Mouse (Mus musculus): Measurements from ENCODE around the gene Tgfbr2. TPM values are rescaled to one million over a fixed set of nuclear protein-coding genes. Genes with fewer than 3 reads are reported as not detected.

The Tgfbr2 gene
- polyA plus RNA-seq, 1 experiment from 2014 or later = 49.6 TPM

GRCm38 (mm10) chr9:116133312-116133980, 41.7 kb downstream of the Tgfbr2 start:
- ATAC-seq (ENCODE audit: insufficient number of reproducible peaks, low FRiP score, low TSS enrichment, low read depth) = no peak

DNA sequence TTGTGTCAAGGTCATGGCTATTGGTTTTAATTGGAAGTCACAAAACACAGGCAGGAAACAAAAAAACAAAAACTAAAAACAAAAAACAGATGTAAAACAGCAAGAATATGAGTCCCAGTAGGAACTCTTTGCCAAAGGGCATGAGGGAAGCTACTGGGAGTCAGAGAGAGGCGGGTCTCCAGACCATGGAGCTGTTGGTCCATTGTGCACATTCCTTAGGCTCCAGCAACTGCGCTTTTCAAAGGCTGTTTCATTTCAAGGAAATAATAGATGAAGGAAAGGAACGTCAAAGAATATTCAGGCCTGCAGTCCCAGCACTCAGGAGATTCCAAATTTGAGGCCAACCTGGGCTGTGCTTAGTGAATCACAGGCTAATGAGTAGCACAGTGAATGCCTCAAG, 46.3 kb downstream of the Tgfbr2 start:
- H3K27ac ChIP-seq (replicated peaks) = no peak overlapping the region
- H3K36me3 ChIP-seq = peaks cover 72% of the 10 kb centered on the region
- H3K4me2 ChIP-seq (replicated peaks) = no peak overlapping the region
- peaks cover 13% of the 10 kb centered on the region; the same call in 1 of the 2 replicates for H3K4me1 ChIP-seq
- H3K27me3 ChIP-seq = no peaks in the 10 kb centered on the region
- no peak overlapping the region for H3K9ac ChIP-seq
- H3K4me3 ChIP-seq (replicated peaks) = no peak overlapping the region
- WGBS = 51% methylated on average over 3 of the region's 3 CpGs
- ATAC-seq (ENCODE audit: insufficient number of reproducible peaks, low FRiP score, low TSS enrichment, low read depth) = no peak
- H3K9me3 ChIP-seq (replicated peaks) = no peaks in the 10 kb centered on the region

More at GRCm38 (mm10) chr9:116133312-116133980, 41.7 kb downstream of the Tgfbr2 start:
- H3K27me3 ChIP-seq = no peaks in the 10 kb centered on the region
- no peaks in the 10 kb centered on the region for H3K9me3 ChIP-seq (replicated peaks)
- no peak overlapping the region for H3K4me3 ChIP-seq (replicated peaks)
- no peak overlapping the region for H3K9ac ChIP-seq
- peaks cover 28% of the 10 kb centered on the region for H3K36me3 ChIP-seq
- peaks cover 25% of the 10 kb centered on the region for H3K4me1 ChIP-seq
- H3K27ac ChIP-seq (replicated peaks) = no peak overlapping the region
- H3K4me2 ChIP-seq (replicated peaks) = no peak overlapping the region
- WGBS = 39% methylated on average over 6 of the region's 6 CpGs

GRCm38 (mm10) chr9:116128311-116128710, 46.8 kb downstream of the Tgfbr2 start:
- Histone ChIP-seq H3K4me3 (replicated peaks) (no peak overlapping the region), H3K4me1 (peaks cover 11% of the 10 kb centered on the region), H3K27ac (replicated peaks) (no peak overlapping the region), H3K36me3 (peaks cover 72% of the 10 kb centered on the region), H3K9ac (no peak overlapping the region), H3K9me3 (replicated peaks) (no peaks in the 10 kb centered on the region), H3K27me3 (no peaks in the 10 kb centered on the region), H3K4me2 (replicated peaks) (no peak overlapping the region)
- WGBS = 54% methylated on average over 2 of the region's 2 CpGs
- ATAC-seq (ENCODE audit: insufficient number of reproducible peaks, low FRiP score, low TSS enrichment, low read depth) = no peak

DNA sequence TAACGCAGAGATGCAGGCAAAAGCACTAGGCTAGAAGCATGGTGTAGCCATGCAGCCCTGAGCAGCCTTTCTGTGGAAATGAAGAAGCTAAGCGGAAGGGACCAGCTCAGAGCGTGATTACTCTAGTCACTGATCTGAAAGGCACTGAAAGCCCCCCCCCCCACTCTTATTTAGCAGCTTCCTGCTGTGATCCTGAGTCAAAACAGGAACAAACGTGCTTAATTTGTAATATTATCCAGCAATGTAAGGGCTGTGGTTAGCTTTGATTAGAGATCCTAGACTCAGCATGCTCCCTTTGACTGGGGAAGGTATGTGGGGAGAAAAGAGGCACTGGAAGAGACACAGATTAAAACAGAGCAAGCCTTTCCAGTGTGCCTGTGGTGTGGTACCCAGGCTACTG, 48.7 kb downstream of the Tgfbr2 start:
- no peak for ATAC-seq (ENCODE audit: insufficient number of reproducible peaks, low FRiP score, low TSS enrichment, low read depth)
- Histone ChIP-seq H3K9ac (no peak overlapping the region), H3K4me1 (peaks cover 25% of the 10 kb centered on the region), H3K4me2 (replicated peaks) (no peak overlapping the region), H3K27me3 (no peaks in the 10 kb centered on the region), H3K4me3 (replicated peaks) (no peak overlapping the region), H3K9me3 (replicated peaks) (no peaks in the 10 kb centered on the region), H3K36me3 (peaks cover 69% of the 10 kb centered on the region), H3K27ac (replicated peaks) (no peak overlapping the region; the same call in 1 of the 2 replicates)
- WGBS = 46% methylated on average over 4 of the region's 4 CpGs

DNA sequence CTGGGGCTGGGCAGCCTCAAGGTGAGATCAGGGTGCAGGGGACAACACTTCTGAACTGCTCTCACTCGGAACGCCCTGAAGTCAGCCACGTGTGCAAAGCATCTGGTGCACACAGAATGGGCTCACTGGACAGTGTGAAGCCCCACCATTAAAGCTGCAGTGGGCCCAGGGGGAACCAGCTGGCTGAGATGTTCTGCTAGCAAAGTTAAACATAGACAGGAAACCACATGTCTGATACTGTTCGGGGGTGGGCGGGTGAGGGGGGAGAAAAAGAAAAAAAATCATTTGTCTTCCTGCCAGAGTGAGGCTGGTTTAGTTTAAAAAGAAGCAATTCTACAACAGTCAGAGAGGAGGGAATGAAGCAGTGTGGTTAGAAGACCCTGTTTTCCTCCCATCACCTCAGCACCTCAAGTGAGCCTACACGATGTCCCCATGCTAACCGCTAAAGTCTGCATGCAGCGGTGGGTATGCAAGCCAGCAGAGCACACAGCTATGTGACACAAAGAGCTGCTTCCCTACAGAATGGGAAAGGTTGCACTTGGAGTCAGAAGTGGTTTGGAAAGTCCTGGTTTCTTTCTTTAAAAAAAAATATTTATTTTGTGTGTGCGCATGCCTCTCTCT, 52.1 kb downstream of the Tgfbr2 start:
- Histone ChIP-seq H3K9ac (no peak overlapping the region), H3K36me3 (peaks cover 47% of the 10 kb centered on the region), H3K9me3 (replicated peaks) (no peaks in the 10 kb centered on the region), H3K27ac (replicated peaks) (peak overlapping the region; percentile 87), H3K27me3 (no peaks in the 10 kb centered on the region), H3K4me1 (peaks cover 26% of the 10 kb centered on the region), H3K4me2 (replicated peaks) (no peak overlapping the region), H3K4me3 (replicated peaks) (no peak overlapping the region)
- ATAC-seq (ENCODE audit: insufficient number of reproducible peaks, low FRiP score, low TSS enrichment, low read depth) = peak; percentile 83
- WGBS = 24% methylated on average over 9 of the region's 9 CpGs

- 64% methylated on average over 6 of the region's 6 CpGs for WGBS
- no peaks in the 10 kb centered on the region for H3K27me3 ChIP-seq
- H3K36me3 ChIP-seq = peaks cover 41% of the 10 kb centered on the region
These were observed 52.6 kb downstream of the Tgfbr2 start for GRCm38 (mm10) chr9:116122544-116122943.

DNA sequence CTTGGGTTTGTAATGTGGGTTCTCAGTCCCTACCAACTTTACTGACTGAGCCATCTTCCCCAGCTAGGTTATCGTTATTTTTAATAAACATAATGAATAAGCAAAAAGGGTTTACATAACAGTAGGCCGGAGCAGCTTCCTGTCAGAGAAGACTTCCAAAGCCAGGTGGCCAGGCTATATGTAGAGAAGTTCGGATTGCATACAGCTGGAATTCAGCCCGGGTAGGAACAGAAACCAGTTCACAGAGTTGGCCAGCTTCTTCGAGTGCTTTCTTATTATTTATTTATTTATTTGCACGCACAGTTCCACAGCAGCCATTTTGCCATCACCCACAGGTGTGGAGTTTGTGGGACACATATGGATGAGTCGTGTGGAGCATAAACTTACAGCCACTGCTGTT, 53.7 kb downstream of the Tgfbr2 start:
- no peak overlapping the region for H3K4me2 ChIP-seq (replicated peaks)
- peaks cover 31% of the 10 kb centered on the region for H3K4me1 ChIP-seq
- 70% methylated on average over 7 of the region's 7 CpGs for WGBS
- H3K27me3 ChIP-seq = no peaks in the 10 kb centered on the region
- no peak overlapping the region for H3K9ac ChIP-seq
- peak overlapping the region; percentile 87; the same call in 1 of the 2 replicates for H3K27ac ChIP-seq (replicated peaks)
- H3K36me3 ChIP-seq = peaks cover 31% of the 10 kb centered on the region
- H3K9me3 ChIP-seq (replicated peaks) = no peaks in the 10 kb centered on the region
- no peak for ATAC-seq (ENCODE audit: insufficient number of reproducible peaks, low FRiP score, low TSS enrichment, low read depth)
- no peak overlapping the region for H3K4me3 ChIP-seq (replicated peaks)

More at GRCm38 (mm10) chr9:116122544-116122943, 52.6 kb downstream of the Tgfbr2 start:
- ATAC-seq (ENCODE audit: insufficient number of reproducible peaks, low FRiP score, low TSS enrichment, low read depth) = no peak
- Histone ChIP-seq H3K4me2 (replicated peaks) (no peak overlapping the region), H3K4me1 (peaks cover 26% of the 10 kb centered on the region), H3K4me3 (replicated peaks) (no peak overlapping the region), H3K27ac (replicated peaks) (peak overlapping the region; percentile 87), H3K9me3 (replicated peaks) (no peaks in the 10 kb centered on the region), H3K9ac (no peak overlapping the region)

- H3K9ac ChIP-seq = no peak overlapping the region
- WGBS = 85% methylated on average over 7 of the region's 7 CpGs
- peaks cover 20% of the 10 kb centered on the region; the same call in 1 of the 2 replicates for H3K36me3 ChIP-seq
- peaks cover 38% of the 10 kb centered on the region for H3K4me1 ChIP-seq
- no peaks in the 10 kb centered on the region for H3K9me3 ChIP-seq (replicated peaks)
- no peak overlapping the region for H3K4me3 ChIP-seq (replicated peaks)
- H3K27ac ChIP-seq (replicated peaks) = no peak overlapping the region
- H3K4me2 ChIP-seq (replicated peaks) = no peak overlapping the region
- no peaks in the 10 kb centered on the region for H3K27me3 ChIP-seq
- no peak for ATAC-seq (ENCODE audit: insufficient number of reproducible peaks, low FRiP score, low TSS enrichment, low read depth)
These were observed 55.2 kb downstream of the Tgfbr2 start for GRCm38 (mm10) chr9:116119990-116120389.

DNA sequence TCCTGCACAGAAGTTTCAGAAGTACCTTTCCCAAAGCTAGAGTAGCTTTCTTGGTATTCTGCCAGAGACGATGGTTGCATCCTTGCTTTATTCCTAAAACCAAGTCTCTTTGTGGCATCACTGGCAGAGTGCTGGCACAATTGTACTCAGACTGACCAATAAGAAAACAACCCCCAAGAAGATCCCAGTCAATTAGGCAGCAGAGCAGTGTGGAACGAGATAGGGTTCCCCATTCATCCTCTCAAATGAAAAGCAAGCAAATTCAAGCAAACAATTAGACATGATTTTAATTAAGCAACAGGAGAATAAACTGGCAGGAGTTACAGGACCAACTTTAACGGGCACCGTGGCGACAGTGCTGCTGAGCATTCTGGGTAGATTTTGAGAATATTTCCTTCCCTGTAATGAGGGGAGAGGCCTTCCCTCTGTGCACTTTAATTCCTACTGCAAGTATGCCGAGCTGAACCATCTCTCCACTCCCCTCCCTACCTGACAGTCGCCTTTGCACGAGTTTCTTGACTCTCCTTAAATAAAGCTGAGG, 56.8 kb downstream of the Tgfbr2 start:
- no peak overlapping the region for H3K27ac ChIP-seq (replicated peaks)
- WGBS = 66% methylated on average over 8 of the region's 8 CpGs
- H3K4me3 ChIP-seq (replicated peaks) = no peak overlapping the region
- H3K27me3 ChIP-seq = no peaks in the 10 kb centered on the region
- no peak overlapping the region for H3K4me2 ChIP-seq (replicated peaks)
- no peaks in the 10 kb centered on the region for H3K9me3 ChIP-seq (replicated peaks)
- peaks cover 13% of the 10 kb centered on the region; the same call in 1 of the 2 replicates for H3K36me3 ChIP-seq
- peaks cover 33% of the 10 kb centered on the region for H3K4me1 ChIP-seq
- H3K9ac ChIP-seq = no peak overlapping the region
- no peak for ATAC-seq (ENCODE audit: insufficient number of reproducible peaks, low FRiP score, low TSS enrichment, low read depth)

DNA sequence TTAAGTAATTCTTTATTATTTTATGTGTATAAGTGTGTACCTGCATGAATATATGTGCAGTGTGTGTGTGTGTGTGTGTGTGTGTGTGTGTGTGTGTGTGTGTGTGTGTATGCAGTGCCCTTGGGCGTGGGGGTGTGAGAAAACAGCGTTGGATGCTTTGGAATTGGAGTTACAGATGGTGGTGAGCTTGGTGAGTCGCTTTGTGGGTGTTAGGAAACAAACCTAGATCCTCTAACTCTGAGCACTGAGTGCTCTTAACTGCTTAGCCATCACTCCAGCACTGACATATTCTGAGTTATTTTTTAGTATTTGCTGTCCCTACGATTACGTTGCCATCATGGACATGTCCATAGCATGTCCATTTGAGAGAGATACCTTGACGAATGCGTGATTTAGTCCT, 59.3 kb downstream of the Tgfbr2 start:
- Histone ChIP-seq H3K4me2 (replicated peaks) (no peak overlapping the region), H3K27ac (replicated peaks) (peak overlapping the region; percentile 63), H3K9me3 (replicated peaks) (no peaks in the 10 kb centered on the region), H3K27me3 (no peaks in the 10 kb centered on the region), H3K4me3 (replicated peaks) (no peak overlapping the region), H3K36me3 (peaks cover 13% of the 10 kb centered on the region; the same call in 1 of the 2 replicates), H3K9ac (no peak overlapping the region), H3K4me1 (peaks cover 17% of the 10 kb centered on the region; the same call in 1 of the 2 replicates)
- WGBS = 79% methylated on average over 7 of the region's 7 CpGs
- no peak for ATAC-seq (ENCODE audit: insufficient number of reproducible peaks, low FRiP score, low TSS enrichment, low read depth)

DNA sequence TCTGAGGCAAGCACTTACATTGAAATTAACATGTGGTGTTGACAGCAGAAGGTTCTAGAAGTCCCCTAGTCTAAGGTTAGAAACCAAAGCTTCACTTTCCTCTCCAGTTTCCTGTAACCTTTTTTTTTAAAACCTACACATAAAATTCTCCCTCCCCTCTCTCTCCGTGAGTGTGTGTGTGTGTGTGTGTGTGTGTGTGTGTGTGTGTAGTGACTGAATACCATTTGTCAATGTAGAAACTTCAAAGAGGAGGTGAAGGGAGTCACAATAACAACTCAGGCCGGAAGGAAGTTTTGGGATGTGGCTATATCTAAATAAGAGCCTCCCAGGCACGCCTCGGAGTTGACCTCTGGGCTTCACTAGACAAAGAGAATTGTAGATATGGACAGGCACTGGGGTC, 60.8 kb downstream of the Tgfbr2 start:
- H3K27ac ChIP-seq (replicated peaks) = no peak overlapping the region
- no peak overlapping the region for H3K4me3 ChIP-seq (replicated peaks)
- no peaks in the 10 kb centered on the region for H3K27me3 ChIP-seq
- 56% methylated on average over 4 of the region's 4 CpGs for WGBS
- ATAC-seq (ENCODE audit: insufficient number of reproducible peaks, low FRiP score, low TSS enrichment, low read depth) = no peak
- peaks cover 17% of the 10 kb centered on the region; the same call in 1 of the 2 replicates for H3K4me1 ChIP-seq
- no peak overlapping the region for H3K9ac ChIP-seq
- H3K4me2 ChIP-seq (replicated peaks) = no peak overlapping the region
- H3K9me3 ChIP-seq (replicated peaks) = no peaks in the 10 kb centered on the region
- H3K36me3 ChIP-seq = peaks cover 26% of the 10 kb centered on the region

Measured in embryonic facial prominence, embryonic 15.5 days (tissue).